Mouse (Mus musculus) brain, embryonic 14.5 days (tissue): ENCODE data around the gene Atg16l2. TPM values are rescaled to one million over a fixed set of nuclear protein-coding genes. Genes with fewer than 3 reads are reported as not detected.

Experiments
- DNase-seq: peaks from one replicate; pipeline ENCODE4 v3.0.0-alpha.2; 2011; ENCODE audit warnings: low read depth
- CTCF ChIP-seq: fragments of 200-500 bp; IDR thresholded peaks from 2 replicates; pipeline ENCODE4 v1.5.1; 2012; ENCODE audit warnings: inconsistent platforms, mild to moderate bottlenecking, moderate library complexity, borderline replicate concordance; ENCODE audit not compliant: insufficient read depth, insufficient read length; ENCODE audit errors: extremely low read depth
- POLR2A ChIP-seq: fragments of 200-500 bp; IDR thresholded peaks from 2 replicates; pipeline ENCODE4 v1.6.1; 2012; ENCODE audit warnings: mild to moderate bottlenecking, inconsistent platforms, borderline replicate concordance; ENCODE audit not compliant: poor library complexity, insufficient read depth, insufficient read length, severe bottlenecking; ENCODE audit errors: extremely low read depth
- polyA plus RNA-seq: library from polyadenylated mRNA; depleted of rRNA; stranded (reverse); fragments of >200 nt; gene quantifications from 2 replicates; pipeline ENCODE4 v1.2.3, GENCODE M21; 2012; rRNA removed

Gene Atg16l2
- polyA plus RNA-seq, result 21.6 and 29.6 TPM in 2 replicates

- TF ChIP-seq POLR2A (peak; percentile 50; the same call in 1 of the 2 replicates), CTCF (peak; percentile 44; the same call in 1 of the 2 replicates)
Measured at GRCm38 (mm10) chr7:101301881-101302456, at the start of gene Atg16l2. Atg16l2 (minus strand) TSS chr7:101302251.

GRCm38 (mm10) chr7:101349861-101350260 is 47.8 kb upstream of the Atg16l2 start:
- peak; percentile 59 for DNase-seq
- no peak for TF ChIP-seq CTCF
- TF ChIP-seq POLR2A, result no peak

More at GRCm38 (mm10) chr7:101301881-101302456, at the start of gene Atg16l2:
- DNase-seq, result peak; percentile 97

GRCm38 (mm10) chr7:101348312-101348711 is 46.3 kb upstream of the Atg16l2 start:
- peak; percentile 22 for DNase-seq

GRCm38 (mm10) chr7:101347767-101348270 is 45.8 kb upstream of the Atg16l2 start, which contains the start of gene Arap1:
Arap1 (plus strand) TSS chr7:101348067.
- peak; percentile 65 for DNase-seq
- TF ChIP-seq CTCF (no peak), POLR2A (0 out of 2 replicates have a peak, but pooled peaks have one; percentile 8)

More at GRCm38 (mm10) chr7:101348312-101348711, 46.3 kb upstream of the Atg16l2 start:
- no peak for TF ChIP-seq POLR2A
- TF ChIP-seq CTCF, result no peak

- TF ChIP-seq CTCF (no peak), POLR2A (no peak)
- no peak for DNase-seq
Measured at GRCm38 (mm10) chr7:101346991-101347390, 44.9 kb upstream of the Atg16l2 start.

- no peak for DNase-seq
- TF ChIP-seq POLR2A (no peak), CTCF (no peak)
Measured at GRCm38 (mm10) chr7:101344892-101345291, 42.8 kb upstream of the Atg16l2 start.

- no peak for TF ChIP-seq POLR2A
- TF ChIP-seq CTCF, result no peak
- DNase-seq, result no peak
Measured at GRCm38 (mm10) chr7:101343135-101343534, 41.1 kb upstream of the Atg16l2 start.

GRCm38 (mm10) chr7:101341405-101341804 is 39.4 kb upstream of the Atg16l2 start:
- TF ChIP-seq CTCF (no peak), POLR2A (no peak)
- no peak for DNase-seq

GRCm38 (mm10) chr7:101337401-101337800 is 35.4 kb upstream of the Atg16l2 start:
- no peak for TF ChIP-seq CTCF
- no peak for TF ChIP-seq POLR2A
- no peak for DNase-seq

GRCm38 (mm10) chr7:101336686-101337085 is 34.6 kb upstream of the Atg16l2 start:
- no peak for TF ChIP-seq CTCF
- TF ChIP-seq POLR2A, result no peak
- DNase-seq, result no peak

GRCm38 (mm10) chr7:101335228-101335627 is 33.2 kb upstream of the Atg16l2 start:
- TF ChIP-seq POLR2A (no peak), CTCF (no peak)
- no peak for DNase-seq
